Mouse (Mus musculus) brain, embryonic 18.5 days (tissue): Measurements from ENCODE around the gene Adh4.
A peak's percentile ranks its signal among the peaks of the same experiment; 100 is the strongest.
"Not testable (repeated sequence)": the region's sequence is repeated elsewhere in the genome, so short reads cannot be mapped to it uniquely, and the experiment has no call there.

Source experiments
- DNase-seq: peaks from one replicate; pipeline ENCODE4 v3.0.0-alpha.2; 2012; ENCODE audit warnings: low read depth, low spot score

Gene Adh4

GRCm38 (mm10) chr3:138415121-138415690 is at the start of gene Adh4:
Gene Adh4 (plus strand): TSS chr3:138415466.
- DNase-seq: no peak

GRCm38 (mm10) chr3:138366181-138366580 is 49.1 kb upstream of the Adh4 start:
- no peak for DNase-seq

- DNase-seq: no peak
Observed at GRCm38 (mm10) chr3:138369546-138369945, 45.7 kb upstream of the Adh4 start.

- DNase-seq: not testable (repeated sequence)
Observed at GRCm38 (mm10) chr3:138370289-138370688, 45.0 kb upstream of the Adh4 start.

GRCm38 (mm10) chr3:138373920-138374319 is 41.3 kb upstream of the Adh4 start:
- DNase-seq: no peak

GRCm38 (mm10) chr3:138375148-138375547 is 40.1 kb upstream of the Adh4 start:
- no peak for DNase-seq

GRCm38 (mm10) chr3:138381133-138381532 is 34.1 kb upstream of the Adh4 start:
- DNase-seq: no peak

- DNase-seq: no peak
Observed at GRCm38 (mm10) chr3:138387155-138387554, 28.1 kb upstream of the Adh4 start.

GRCm38 (mm10) chr3:138404872-138405271 is 10.4 kb upstream of the Adh4 start:
- DNase-seq: no peak

- peak; percentile 10 for DNase-seq
Observed at GRCm38 (mm10) chr3:138405341-138405740, 9.9 kb upstream of the Adh4 start.

GRCm38 (mm10) chr3:138405840-138406239 is 9.4 kb upstream of the Adh4 start:
- no peak for DNase-seq

GRCm38 (mm10) chr3:138407920-138408319 is 7.3 kb upstream of the Adh4 start:
- no peak for DNase-seq

GRCm38 (mm10) chr3:138409585-138409984 is 5.7 kb upstream of the Adh4 start:
- DNase-seq: no peak

GRCm38 (mm10) chr3:138410211-138410610 is 5.1 kb upstream of the Adh4 start:
- DNase-seq: no peak

GRCm38 (mm10) chr3:138419369-138419768 is 4.1 kb downstream of the Adh4 start:
- no peak for DNase-seq

- no peak for DNase-seq
Observed at GRCm38 (mm10) chr3:138420385-138420784, 5.1 kb downstream of the Adh4 start.

- no peak for DNase-seq
Observed at GRCm38 (mm10) chr3:138423664-138424063, 8.4 kb downstream of the Adh4 start.

GRCm38 (mm10) chr3:138424247-138424646 is 9.0 kb downstream of the Adh4 start:
- no peak for DNase-seq

- DNase-seq: no peak
Observed at GRCm38 (mm10) chr3:138430360-138430976, 15.2 kb downstream of the Adh4 start.

- DNase-seq: peak; percentile 24
Observed at GRCm38 (mm10) chr3:138431835-138432234, 16.6 kb downstream of the Adh4 start.

GRCm38 (mm10) chr3:138438716-138439115 is 23.4 kb downstream of the Adh4 start:
- DNase-seq: no peak

- no peak for DNase-seq
Observed at GRCm38 (mm10) chr3:138442203-138442602, 26.9 kb downstream of the Adh4 start.

GRCm38 (mm10) chr3:138442612-138443464 is 27.6 kb downstream of the Adh4 start, which contains the start of gene Adh5:
Gene Adh5 (plus strand): TSS chr3:138443093.
- peak; percentile 86 for DNase-seq
